Mouse (Mus musculus) cortical plate, adult 2 months (tissue): ENCODE results near the gene Eif3b.

Source experiments
- CTCF ChIP-seq: fragments of 200-500 bp; IDR thresholded peaks from 2 replicates; pipeline ENCODE4 v1.5.1; 2011; ENCODE audit warnings: mild to moderate bottlenecking, control low read depth, low read length; ENCODE audit not compliant: insufficient read depth; ENCODE audit errors: extremely low read depth
- POLR2A ChIP-seq: fragments of 200-500 bp; IDR thresholded peaks from 2 replicates; pipeline ENCODE4 v1.6.1; 2011; ENCODE audit warnings: mild to moderate bottlenecking, low read length, control low read depth; ENCODE audit not compliant: insufficient read depth; ENCODE audit errors: extremely low read depth

DNA sequence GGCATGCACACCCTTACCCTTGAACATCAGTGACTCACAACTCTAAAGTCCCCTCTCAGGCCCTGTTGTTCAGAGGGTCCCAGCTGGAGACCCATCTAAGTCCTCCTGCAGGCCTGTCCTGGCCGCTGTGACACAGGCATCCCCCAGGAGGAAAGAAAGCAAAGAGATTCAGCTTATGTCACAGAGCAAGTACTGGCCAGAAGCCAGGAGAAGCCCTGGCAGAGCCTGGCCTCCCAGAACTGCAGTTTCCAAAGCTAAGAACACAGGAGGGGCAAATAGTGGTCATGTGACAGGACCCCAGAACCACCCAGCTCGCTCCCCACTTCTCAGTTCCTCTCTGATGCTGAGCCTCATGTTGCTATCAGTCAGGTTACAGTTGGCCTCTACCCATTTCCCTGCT, 36.3 kb downstream of the Eif3b start:
- TF ChIP-seq CTCF (no peak), POLR2A (no peak)
